Mouse (Mus musculus): ENCODE results near the gene Bdkrb2. TPM values are rescaled to one million over a fixed set of nuclear protein-coding genes. Genes with fewer than 3 reads are reported as not detected.
A peak's percentile ranks its signal among the peaks of the same experiment; 100 is the strongest.

Bdkrb2 gene
- total RNA-seq, 2 experiments from 2014 or later, result 0.28 to 0.69 TPM

DNA sequence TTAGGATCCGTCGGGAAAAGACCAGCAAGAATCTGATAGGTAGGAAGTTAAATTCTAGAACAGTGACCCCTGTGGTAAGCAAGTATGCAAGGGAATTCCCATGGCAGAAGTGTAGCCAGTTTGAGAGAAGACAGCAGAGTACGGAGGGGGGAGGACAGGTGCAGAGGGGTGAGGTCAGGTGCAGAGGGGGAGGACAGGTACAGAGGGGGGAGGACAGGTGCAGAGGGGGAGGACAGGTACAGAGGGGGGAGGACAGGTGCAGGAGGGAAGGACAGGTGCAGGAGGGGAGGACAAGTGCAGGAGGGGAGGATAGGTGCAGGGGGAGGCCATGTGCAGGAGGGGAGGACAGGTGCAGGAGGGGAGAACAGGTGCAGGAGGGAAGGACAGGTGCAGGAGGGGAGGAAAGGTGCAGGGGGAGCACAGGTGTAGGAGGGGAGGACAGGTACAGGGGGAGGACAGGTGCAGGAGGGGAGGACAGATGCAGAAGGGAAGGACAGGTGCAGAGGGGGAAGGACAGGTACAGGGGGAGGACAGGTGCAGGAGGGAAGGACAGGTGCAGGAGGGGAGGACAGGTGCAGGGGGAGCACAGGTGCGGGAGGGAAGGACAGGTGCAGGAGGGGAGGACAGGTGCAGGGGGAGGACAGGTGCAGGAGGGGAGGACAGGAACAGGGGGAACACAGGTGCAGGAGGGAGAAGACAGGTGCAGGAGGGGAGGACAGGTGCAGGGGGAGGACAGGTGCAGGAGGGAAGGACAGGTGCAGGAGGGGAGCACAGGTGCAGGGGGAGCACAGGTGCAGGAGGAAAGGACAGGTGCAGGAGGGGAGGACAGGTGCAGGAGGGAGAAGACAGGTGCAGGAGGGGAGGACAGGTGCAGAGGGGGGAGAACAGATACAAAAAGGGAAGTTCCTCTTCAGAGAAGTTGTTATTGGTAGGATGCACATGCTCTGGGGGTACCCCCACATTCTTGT, 12.9 kb upstream of the Bdkrb2 start:
- TF ChIP-seq CTCF (conservative IDR thresholded peaks at IDR 0.05), result no peak
- Histone ChIP-seq H3K4me3 (no peak overlapping the region), H3K27ac (no peak overlapping the region)
- DNase-seq (ENCODE audit: low spot score in 2 of 2), result no peak

DNA sequence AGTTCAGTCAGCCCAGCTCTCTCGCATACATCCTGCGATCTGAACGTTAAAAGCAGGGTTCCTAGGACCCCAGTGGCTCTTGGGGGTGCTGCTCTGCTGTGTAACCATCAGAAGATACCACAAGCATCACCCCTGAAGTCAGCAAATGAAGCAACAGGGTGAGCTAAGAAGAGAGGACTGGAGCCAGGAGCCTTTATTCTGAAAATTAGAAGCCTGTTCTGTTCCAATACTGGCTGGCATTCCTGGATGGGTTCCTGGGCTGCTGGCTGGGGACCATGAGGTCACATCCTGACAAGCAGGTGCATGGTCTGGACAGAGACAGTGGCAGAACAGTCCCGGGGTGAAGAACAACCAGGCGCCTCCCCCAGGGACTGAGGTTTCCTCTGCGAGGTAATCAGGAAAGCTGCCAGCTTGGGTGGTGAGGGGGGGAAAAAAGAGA, 11.5 kb upstream of the Bdkrb2 start:
- Histone ChIP-seq H3K27ac (0 out of 2 replicates have a peak overlapping the region, but pooled peaks have one; percentile 14), H3K4me3 (no peak overlapping the region)
- no peak for DNase-seq (ENCODE audit: low spot score in 2 of 2)
- TF ChIP-seq CTCF (conservative IDR thresholded peaks at IDR 0.05), result no peak

GRCm38 (mm10) chr12:105554151-105554772, 8.8 kb upstream of the Bdkrb2 start:
- H3K27ac ChIP-seq, result no peak overlapping the region
- H3K4me3 ChIP-seq, result no peak overlapping the region
- no peak for TF ChIP-seq CTCF (conservative IDR thresholded peaks at IDR 0.05)
- no peak for DNase-seq (ENCODE audit: low spot score in 2 of 2)

DNA sequence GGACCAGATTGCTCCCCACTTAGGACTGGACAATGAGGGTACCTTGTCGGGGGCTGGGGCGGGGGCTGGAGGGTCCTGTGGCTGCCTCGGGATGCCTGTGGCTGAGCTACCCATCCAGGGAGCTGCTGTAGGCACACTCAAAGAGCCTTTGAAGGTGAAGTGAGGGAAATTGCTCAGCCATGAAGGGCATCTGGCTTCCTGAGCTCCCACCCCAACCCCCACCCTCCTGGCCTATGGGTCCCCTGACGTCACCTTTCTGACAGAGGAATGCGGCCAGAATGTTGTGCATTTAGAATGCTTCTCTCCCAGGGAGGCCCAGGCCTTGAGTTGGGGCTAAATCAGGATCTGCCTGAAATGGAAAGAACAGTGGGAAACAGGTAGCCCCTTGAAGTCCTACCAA, 7.9 kb upstream of the Bdkrb2 start:
- no peak overlapping the region for H3K27ac ChIP-seq
- no peak for DNase-seq (ENCODE audit: low spot score in 2 of 2)
- no peak for TF ChIP-seq CTCF (conservative IDR thresholded peaks at IDR 0.05)
- H3K4me3 ChIP-seq, result no peak overlapping the region

- H3K27ac ChIP-seq, result no peak overlapping the region
- TF ChIP-seq CTCF (conservative IDR thresholded peaks at IDR 0.05), result no peak
- DNase-seq (ENCODE audit: low spot score in 2 of 2), result no peak
- H3K4me3 ChIP-seq, result no peak overlapping the region
Measured at GRCm38 (mm10) chr12:105557250-105557925, 5.6 kb upstream of the Bdkrb2 start.

DNA sequence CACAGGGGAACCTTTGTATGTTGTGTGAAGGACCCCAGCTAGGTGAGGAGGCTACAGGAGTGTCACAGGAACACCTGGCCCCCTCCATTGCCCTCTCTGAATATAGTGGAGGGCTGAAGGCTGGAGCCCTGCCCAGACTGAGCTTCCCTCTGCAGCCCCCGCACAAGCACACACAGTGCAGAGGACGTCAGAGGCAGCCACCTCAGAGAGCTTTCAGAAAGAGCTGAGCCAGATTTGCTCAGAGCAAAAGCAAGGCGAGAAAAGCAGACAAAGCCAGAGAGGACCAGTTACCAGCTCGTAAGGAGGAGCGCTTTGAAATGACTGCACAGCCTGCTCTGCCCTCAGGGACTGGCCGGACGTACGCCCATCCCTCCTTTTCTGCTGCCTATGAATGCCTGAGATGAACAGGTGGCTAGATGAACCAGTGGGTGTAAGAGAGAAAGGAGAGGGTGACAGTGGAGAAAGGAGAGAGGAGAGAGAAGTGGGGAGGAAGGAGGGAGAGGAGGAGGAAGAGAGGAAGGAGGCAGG, 2.0 kb upstream of the Bdkrb2 start:
- Histone ChIP-seq H3K27ac (no peak overlapping the region), H3K4me3 (no peak overlapping the region)
- DNase-seq (ENCODE audit: low spot score in 2 of 2), result no peak
- no peak for TF ChIP-seq CTCF (conservative IDR thresholded peaks at IDR 0.05)

- no peak for DNase-seq (ENCODE audit: low spot score in 2 of 2)
- Histone ChIP-seq H3K4me3 (peak overlapping the region; percentile 29; the same call in 1 of the 2 replicates), H3K27ac (no peak overlapping the region)
- no peak for TF ChIP-seq CTCF (conservative IDR thresholded peaks at IDR 0.05)
Measured at GRCm38 (mm10) chr12:105562056-105562820, 788 bp upstream of the Bdkrb2 start.

DNA sequence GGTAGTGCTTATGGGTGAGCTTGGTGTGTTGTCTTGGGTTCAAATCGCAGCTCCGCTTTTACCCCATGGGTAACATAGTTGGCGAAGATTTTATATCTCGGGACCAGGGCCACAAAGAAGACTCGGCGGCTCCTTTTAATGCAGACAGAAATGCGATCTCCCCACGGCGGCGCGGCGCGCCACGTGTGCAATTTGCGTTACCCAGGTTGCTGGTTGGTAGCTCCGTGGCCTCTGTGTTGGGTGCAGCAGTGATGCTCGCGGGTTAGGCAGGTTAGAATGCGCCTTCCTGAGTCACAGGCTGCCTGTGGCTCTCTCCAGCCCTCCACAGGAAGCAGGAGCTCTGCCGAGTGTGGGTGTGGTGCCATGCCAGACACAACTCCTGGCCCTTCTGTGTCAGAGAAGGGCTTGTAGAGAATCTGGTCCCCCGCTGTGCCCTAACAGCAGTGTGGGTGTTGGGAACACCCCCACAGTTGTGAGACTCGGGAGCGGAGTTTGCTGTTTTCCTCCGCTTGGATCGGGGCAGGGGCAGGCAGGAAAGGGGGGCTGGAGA, 775 bp downstream of the Bdkrb2 start:
- H3K4me3 ChIP-seq, result peak overlapping the region; percentile 33; the same call in 1 of the 2 replicates
- no peak overlapping the region for H3K27ac ChIP-seq
- DNase-seq (ENCODE audit: low spot score in 2 of 2), result no peak
- TF ChIP-seq CTCF (conservative IDR thresholded peaks at IDR 0.05), result no peak

GRCm38 (mm10) chr12:105565221-105565620, 2.2 kb downstream of the Bdkrb2 start:
- Histone ChIP-seq H3K27ac (no peak overlapping the region), H3K4me3 (no peak overlapping the region)
- no peak for DNase-seq (ENCODE audit: low spot score in 2 of 2)
- TF ChIP-seq CTCF (conservative IDR thresholded peaks at IDR 0.05), result no peak

DNA sequence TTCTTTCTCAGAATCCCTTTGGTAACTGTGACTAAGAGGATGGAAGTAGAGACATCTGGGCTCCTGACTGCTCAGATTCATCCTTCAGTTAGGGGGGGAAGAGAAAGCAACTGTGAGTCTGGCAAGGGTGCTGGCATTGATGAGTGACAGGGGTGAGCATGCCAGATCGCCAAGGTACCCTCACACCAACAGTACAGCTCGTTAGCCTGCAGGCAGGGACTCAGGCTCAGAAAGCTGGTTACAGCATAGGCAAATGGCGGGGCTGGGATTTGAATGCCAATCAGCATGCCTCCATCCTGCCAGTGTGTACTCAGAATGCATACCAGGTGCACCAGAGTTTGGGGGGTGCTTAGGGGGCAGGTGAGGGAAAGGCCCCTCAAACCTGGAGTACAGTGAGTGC, 8.8 kb downstream of the Bdkrb2 start:
- TF ChIP-seq CTCF (conservative IDR thresholded peaks at IDR 0.05), result no peak
- Histone ChIP-seq H3K4me3 (no peak overlapping the region), H3K27ac (no peak overlapping the region)
- no peak for DNase-seq (ENCODE audit: low spot score in 2 of 2)

GRCm38 (mm10) chr12:105572622-105573021, 9.6 kb downstream of the Bdkrb2 start:
- Histone ChIP-seq H3K4me3 (no peak overlapping the region), H3K27ac (no peak overlapping the region)
- no peak for DNase-seq (ENCODE audit: low spot score in 2 of 2)
- no peak for TF ChIP-seq CTCF (conservative IDR thresholded peaks at IDR 0.05)

DNA sequence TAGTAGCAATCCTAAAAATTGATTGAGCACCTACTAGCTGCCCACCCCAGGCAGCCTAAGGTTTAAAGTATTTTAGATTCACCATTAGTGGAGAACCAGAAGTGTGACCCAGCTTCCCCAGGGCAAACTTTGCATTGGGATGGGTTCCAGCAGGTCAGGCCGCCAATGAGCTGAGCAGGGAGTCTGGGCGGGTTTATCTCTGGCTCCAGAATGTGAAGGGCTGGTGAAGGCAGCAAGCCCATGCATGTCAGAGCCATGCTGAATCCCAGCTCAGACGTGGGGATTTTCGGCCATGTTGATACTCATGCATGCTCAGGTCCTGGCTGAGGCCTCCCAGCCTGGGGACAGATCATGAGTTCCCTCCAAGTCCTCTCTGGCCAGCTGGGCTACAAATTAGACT, 11.3 kb downstream of the Bdkrb2 start:
- Histone ChIP-seq H3K4me3 (no peak overlapping the region), H3K27ac (no peak overlapping the region)
- no peak for DNase-seq (ENCODE audit: low spot score in 2 of 2)
- TF ChIP-seq CTCF (conservative IDR thresholded peaks at IDR 0.05), result no peak

Data from layer of hippocampus, adult 2 months (tissue).